Mouse (Mus musculus) MEL (cell line): ENCODE results near the gene Rad51b. TPM values are rescaled to one million over a fixed set of nuclear protein-coding genes. Genes with fewer than 3 reads are reported as not detected.
A peak's percentile ranks its signal among the peaks of the same experiment; 100 is the strongest.

Experiments used
- DNase-seq: peaks from one replicate; pipeline ENCODE4 v3.0.0; 2011; ENCODE audit warnings: low read depth, low spot score
- H3K27ac ChIP-seq: 2 replicates; pipeline ENCODE4 v1.5.1; 2012; ENCODE audit warnings: low read depth, mild to moderate bottlenecking, control low read depth, low read length, moderate library complexity; ENCODE audit not compliant: control insufficient read depth
- H3K27me3 ChIP-seq, 2 experiments: fragments of 150-350 bp in 1 of 2; sonication (generic) in 1 of 2; 2 replicates each; pipeline ENCODE4 v1.6.1; 2012; ENCODE audit warnings: low read length in 2 of 2, mild to moderate bottlenecking in 2 of 2, improper control_type of control experiment in 1 of 2, moderate library complexity in 1 of 2; ENCODE audit not compliant: insufficient read depth in 2 of 2, control insufficient read depth in 1 of 2
- H3K36me3 ChIP-seq, 2 experiments: 2 replicates each; pipeline ENCODE4 v1.6.1; 2012 to 2014; ENCODE audit warnings: low read length in 2 of 2, improper control_type of control experiment in 1 of 2, inconsistent platforms in 1 of 2, mild to moderate bottlenecking in 1 of 2; ENCODE audit not compliant: insufficient read depth in 2 of 2, control insufficient read depth in 1 of 2
- H3K4me1 ChIP-seq, 2 experiments: fragments of 150-350 bp in 1 of 2; sonication (generic) in 1 of 2; 2 replicates each; pipeline ENCODE4 v1.6.1; 2012; ENCODE audit warnings: low read length in 2 of 2, improper control_type of control experiment in 1 of 2, mild to moderate bottlenecking in 1 of 2; ENCODE audit not compliant: insufficient read depth in 2 of 2, control insufficient read depth in 1 of 2
- H3K4me3 ChIP-seq, 2 experiments: fragments of 150-350 bp in 1 of 2; sonication (generic) in 1 of 2; 2 replicates each; pipeline ENCODE4 v1.5.1; 2012; ENCODE audit warnings: low read depth in 2 of 2, low read length in 2 of 2, mild to moderate bottlenecking in 2 of 2, moderate library complexity in 2 of 2, control low read depth in 1 of 2, improper control_type of control experiment in 1 of 2; ENCODE audit not compliant: control insufficient read depth in 1 of 2, insufficient read depth in 1 of 2
- H3K79me2 ChIP-seq: 2 replicates; pipeline ENCODE4 v1.6.1; 2012; ENCODE audit warnings: mild to moderate bottlenecking, low read length, moderate library complexity; ENCODE audit not compliant: control insufficient read depth, poor library complexity, insufficient read depth
- H3K9ac ChIP-seq: 2 replicates; pipeline ENCODE4 v1.6.1; 2012; ENCODE audit warnings: low read depth, mild to moderate bottlenecking, control low read depth, low read length, moderate library complexity; ENCODE audit not compliant: control insufficient read depth, poor library complexity, severe bottlenecking
- H3K9me3 ChIP-seq: fragments of 150-350 bp; sonication (generic); replicated peaks from 2 replicates; pipeline ENCODE4 v1.6.1; 2012; ENCODE audit warnings: mild to moderate bottlenecking, low read length, improper control_type of control experiment, moderate library complexity; ENCODE audit not compliant: insufficient read depth
- BHLHE40 ChIP-seq: IDR thresholded peaks from 2 replicates; pipeline ENCODE4 v1.6.1; 2012; ENCODE audit warnings: low read depth, mild to moderate bottlenecking, inconsistent platforms, low read length, improper control_type of control experiment, borderline replicate concordance
- CHD1 ChIP-seq: IDR thresholded peaks from 2 replicates; pipeline ENCODE4 v1.6.1; 2012; ENCODE audit warnings: low read depth, mild to moderate bottlenecking, inconsistent platforms, low read length, improper control_type of control experiment
- CHD2 ChIP-seq: IDR thresholded peaks from 2 replicates; pipeline ENCODE4 v1.6.1; 2011; ENCODE audit warnings: low read length, improper control_type of control experiment
- CTCF ChIP-seq, 3 experiments: IDR thresholded peaks in 2 of 3; conservative IDR thresholded peaks in 1 of 3; 2 replicates each; pipeline ENCODE4 v1.5.1; 2011 to 2012; ENCODE audit warnings: low read length in 3 of 3, low read depth in 2 of 3, mild to moderate bottlenecking in 2 of 3, improper control_type of control experiment in 1 of 3, inconsistent platforms in 1 of 3, mixed read lengths in 1 of 3, moderate library complexity in 1 of 3; ENCODE audit not compliant: control insufficient read depth in 1 of 3, insufficient read depth in 1 of 3, poor library complexity in 1 of 3, severe bottlenecking in 1 of 3
- E2F4 ChIP-seq: IDR thresholded peaks from 2 replicates; pipeline ENCODE4 v1.6.1; 2011; ENCODE audit warnings: low read depth, low read length, improper control_type of control experiment, borderline replicate concordance
- ELF1 ChIP-seq: IDR thresholded peaks from 2 replicates; pipeline ENCODE4 v1.6.1; 2014; ENCODE audit warnings: low read depth, mild to moderate bottlenecking, inconsistent platforms, low read length, improper control_type of control experiment, moderate library complexity
- EP300 ChIP-seq, 2 experiments: IDR thresholded peaks; 2 replicates each; pipeline ENCODE4 v1.6.1; 2011; ENCODE audit warnings: improper control_type of control experiment in 2 of 2, low read length in 2 of 2, low read depth in 1 of 2, mild to moderate bottlenecking in 1 of 2
- ETS1 ChIP-seq: IDR thresholded peaks from 2 replicates; pipeline ENCODE4 v1.6.1; 2012; ENCODE audit warnings: low read depth, mild to moderate bottlenecking, inconsistent platforms, low read length, improper control_type of control experiment, moderate library complexity
- GABPA ChIP-seq: IDR thresholded peaks from 2 replicates; pipeline ENCODE4 v1.6.1; 2012; ENCODE audit warnings: low read depth, mild to moderate bottlenecking, inconsistent platforms, low read length, improper control_type of control experiment, moderate library complexity
- GATA1 ChIP-seq: IDR thresholded peaks from 2 replicates; pipeline ENCODE4 v1.6.1; 2011; ENCODE audit warnings: low read depth, low read length, improper control_type of control experiment
- HCFC1 ChIP-seq: IDR thresholded peaks from 2 replicates; pipeline ENCODE4 v1.6.1; 2012; ENCODE audit warnings: low read depth, mild to moderate bottlenecking, inconsistent platforms, low read length, improper control_type of control experiment, moderate library complexity
- JUND ChIP-seq: IDR thresholded peaks from 2 replicates; pipeline ENCODE4 v1.6.1; 2011; ENCODE audit warnings: low read depth, mild to moderate bottlenecking, improper control_type of control experiment, low read length
- KAT2A ChIP-seq: conservative IDR thresholded peaks from 2 replicates; pipeline ENCODE4 v1.6.1; 2012; ENCODE audit warnings: low read depth, low read length, improper control_type of control experiment, inconsistent platforms
- MAFK ChIP-seq: IDR thresholded peaks from 2 replicates; pipeline ENCODE4 v1.6.1; 2011; ENCODE audit warnings: low read depth, mild to moderate bottlenecking, low read length, improper control_type of control experiment, borderline replicate concordance
- MAX ChIP-seq: IDR thresholded peaks from 2 replicates; pipeline ENCODE4 v1.6.1; 2011; ENCODE audit warnings: low read length, improper control_type of control experiment
- MAZ ChIP-seq: IDR thresholded peaks from 2 replicates; pipeline ENCODE4 v1.6.1; 2012; ENCODE audit warnings: low read depth, mild to moderate bottlenecking, inconsistent platforms, low read length, improper control_type of control experiment
- MEF2A ChIP-seq: IDR thresholded peaks from 2 replicates; pipeline ENCODE4 v1.6.1; 2014; ENCODE audit warnings: low read depth, mild to moderate bottlenecking, inconsistent platforms, low read length, improper control_type of control experiment; ENCODE audit not compliant: poor library complexity, insufficient replicate concordance, severe bottlenecking; ENCODE audit errors: extremely low read depth
- MXI1 ChIP-seq: IDR thresholded peaks from 2 replicates; pipeline ENCODE4 v1.6.1; 2011; ENCODE audit warnings: mild to moderate bottlenecking, low read depth, low read length, improper control_type of control experiment
- MYB ChIP-seq: IDR thresholded peaks from 2 replicates; pipeline ENCODE4 v1.6.1; 2011; ENCODE audit warnings: mild to moderate bottlenecking, low read depth, low read length, improper control_type of control experiment
- MYC ChIP-seq: IDR thresholded peaks from 2 replicates; pipeline ENCODE4 v1.6.1; 2011; ENCODE audit warnings: low read depth, mild to moderate bottlenecking, low read length, improper control_type of control experiment, moderate library complexity
- NELFE ChIP-seq: IDR thresholded peaks from 2 replicates; pipeline ENCODE4 v1.6.1; 2011; ENCODE audit warnings: low read depth, low read length, improper control_type of control experiment
- NRF1 ChIP-seq: IDR thresholded peaks from 2 replicates; pipeline ENCODE4 v1.6.1; 2014; ENCODE audit warnings: low read depth, mild to moderate bottlenecking, inconsistent platforms, low read length, improper control_type of control experiment, moderate library complexity; ENCODE audit not compliant: poor library complexity, insufficient read depth, severe bottlenecking
- POLR2A ChIP-seq, 2 experiments: IDR thresholded peaks; 2 replicates each; pipeline ENCODE4 v1.6.1; 2011 to 2012; ENCODE audit warnings: low read length in 2 of 2, mild to moderate bottlenecking in 2 of 2, control low read depth in 1 of 2, improper control_type of control experiment in 1 of 2, low read depth in 1 of 2, moderate library complexity in 1 of 2; ENCODE audit not compliant: control insufficient read depth in 1 of 2, insufficient read depth in 1 of 2, poor library complexity in 1 of 2
- POLR2AphosphoS2 ChIP-seq: IDR thresholded peaks from 2 replicates; pipeline ENCODE4 v1.6.1; 2011; ENCODE audit warnings: low read length, improper control_type of control experiment
- POLR2AphosphoS5 ChIP-seq: IDR thresholded peaks from 2 replicates; pipeline ENCODE4 v1.6.1; 2012; ENCODE audit warnings: low read depth, borderline replicate concordance, mild to moderate bottlenecking, inconsistent platforms, low read length, moderate library complexity, mixed read lengths
- RCOR1 ChIP-seq: IDR thresholded peaks from 2 replicates; pipeline ENCODE4 v1.6.1; 2012; ENCODE audit warnings: low read depth, mild to moderate bottlenecking, inconsistent platforms, low read length, improper control_type of control experiment
- SIN3A ChIP-seq: IDR thresholded peaks from 2 replicates; pipeline ENCODE4 v1.6.1; 2012; ENCODE audit warnings: low read length, improper control_type of control experiment, inconsistent platforms
- SMC3 ChIP-seq: IDR thresholded peaks from 2 replicates; pipeline ENCODE4 v1.6.1; 2011; ENCODE audit warnings: low read depth, low read length, improper control_type of control experiment
- TAL1 ChIP-seq: IDR thresholded peaks from 2 replicates; pipeline ENCODE4 v1.6.1; 2012; ENCODE audit warnings: mild to moderate bottlenecking, inconsistent platforms, low read length, moderate library complexity, mixed read lengths
- TBP ChIP-seq: IDR thresholded peaks from 2 replicates; pipeline ENCODE4 v1.8.0; 2011; ENCODE audit warnings: low read depth, low read length, improper control_type of control experiment
- TCF12 ChIP-seq: IDR thresholded peaks from 2 replicates; pipeline ENCODE4 v1.6.1; 2014; ENCODE audit warnings: low read depth, mild to moderate bottlenecking, inconsistent platforms, low read length, improper control_type of control experiment, moderate library complexity
- UBTF ChIP-seq: IDR thresholded peaks from 2 replicates; pipeline ENCODE4 v1.6.1; 2012; ENCODE audit warnings: low read depth, mild to moderate bottlenecking, inconsistent platforms, low read length, improper control_type of control experiment, moderate library complexity, borderline replicate concordance; ENCODE audit not compliant: insufficient read depth
- USF1 ChIP-seq: IDR thresholded peaks from 2 replicates; pipeline ENCODE4 v1.6.1; 2014; ENCODE audit warnings: low read depth, mild to moderate bottlenecking, inconsistent platforms, low read length, improper control_type of control experiment, moderate library complexity
- USF2 ChIP-seq, 2 experiments: IDR thresholded peaks; 2 replicates each; pipeline ENCODE4 v1.6.1; 2011 to 2012; ENCODE audit warnings: improper control_type of control experiment in 2 of 2, low read length in 2 of 2, borderline replicate concordance in 1 of 2, inconsistent platforms in 1 of 2, low read depth in 1 of 2, mild to moderate bottlenecking in 1 of 2; ENCODE audit not compliant: insufficient read depth in 1 of 2
- ZC3H11A ChIP-seq: IDR thresholded peaks from 2 replicates; pipeline ENCODE4 v1.6.1; 2012; ENCODE audit warnings: low read depth, mild to moderate bottlenecking, inconsistent platforms, low read length, improper control_type of control experiment
- ZKSCAN1 ChIP-seq: IDR thresholded peaks from 2 replicates; pipeline ENCODE4 v1.6.1; 2012; ENCODE audit warnings: low read depth, mild to moderate bottlenecking, inconsistent platforms, low read length, improper control_type of control experiment, moderate library complexity
- ZMIZ1 ChIP-seq: IDR thresholded peaks from 2 replicates; pipeline ENCODE4 v1.6.1; 2012; ENCODE audit warnings: low read depth, mild to moderate bottlenecking, inconsistent platforms, low read length, improper control_type of control experiment, moderate library complexity
- ZNF384 ChIP-seq: IDR thresholded peaks from 2 replicates; pipeline ENCODE4 v1.6.1; 2012; ENCODE audit warnings: low read depth, mild to moderate bottlenecking, inconsistent platforms, low read length, improper control_type of control experiment
- polyA plus RNA-seq, 2 experiments: library from polyadenylated mRNA; stranded (reverse) in 1 of 2; unstranded in 1 of 2; fragments of >175 nt in 1 of 2; fragments of >200 nt in 1 of 2; gene quantifications; 2 replicates each; pipeline versions ENCODE4 v1.2.1 to v1.2.4; 2012; ENCODE audit warnings: low replicate concordance in 2 of 2, low read depth in 1 of 2; ENCODE audit not compliant: insufficient read length in 2 of 2, insufficient read depth in 1 of 2, missing spikeins in 1 of 2
- total RNA-seq: library from RNA; depleted of rRNA; stranded (reverse); fragments of 300-350 nt; gene quantifications from 2 replicates; pipeline ENCODE4 v1.2.3, GENCODE M21; 2012

Gene Rad51b
- total and polyA plus RNA-seq, 3 experiments, result 3.6 to 5.7 TPM; not detected in 1

- Histone ChIP-seq H3K79me2 (no peaks in the 10 kb centered on the region), H3K27me3 (no peaks in the 10 kb centered on the region), H3K9ac (no peak overlapping the region), H3K27ac (no peak overlapping the region), H3K4me3 (no peak overlapping the region), H3K9me3 (no peaks in the 10 kb centered on the region), H3K4me1 (peaks cover 2 to 4% of the 10 kb centered on the region in 2 experiments; a peak in 2 of 4 replicates), H3K36me3 (peaks cover 0 to 5% of the 10 kb centered on the region in 2 experiments; a peak in 2 of 4 replicates)
- peak; percentile 53 for DNase-seq
- TF ChIP-seq SIN3A (0 out of 2 replicates have a peak, but pooled peaks have one; percentile 17), BHLHE40 (no peak), ZNF384 (no peak), POLR2AphosphoS5 (no peak), TAL1 (no peak), USF2 (IDR thresholded peaks at IDR 0.05; ENCODE audit: borderline replicate concordance in 1 of 2, insufficient read depth in 1 of 2, low read depth in 1 of 2, low read length in 2 of 2) (no peak), MXI1 (peak; percentile 25; the same call in 1 of the 2 replicates), RCOR1 (peak; percentile 62; the same call in 1 of the 2 replicates), JUND (no peak), TCF12 (no peak), SMC3 (no peak), POLR2AphosphoS2 (no peak), MAFK (no peak), CTCF (IDR thresholded peaks at IDR 0.05 in 2 of 3, conservative IDR thresholded peaks at IDR 0.05 in 1 of 3; ENCODE audit: control insufficient read depth in 1 of 3, insufficient read depth in 1 of 3, low read depth in 2 of 3, low read length in 3 of 3, poor library complexity in 1 of 3, severe bottlenecking in 1 of 3) (no peak), E2F4 (no peak), TBP (no peak), POLR2A (IDR thresholded peaks at IDR 0.05; ENCODE audit: control insufficient read depth in 1 of 2, insufficient read depth in 1 of 2, low read depth in 1 of 2, low read length in 2 of 2, poor library complexity in 1 of 2) (no peak), ZC3H11A (no peak), HCFC1 (no peak), ZMIZ1 (no peak), MYC (no peak), KAT2A (no peak), USF1 (no peak), ETS1 (0 out of 2 replicates have a peak, but pooled peaks have one; percentile 25), GATA1 (peak; percentile 65), MEF2A (no peak), MAX (0 out of 2 replicates have a peak, but pooled peaks have one; percentile 35), GABPA (no peak), MYB (no peak), ZKSCAN1 (no peak), CHD2 (no peak), MAZ (no peak), CHD1 (no peak), ELF1 (peak; percentile 56), NELFE (no peak), EP300 (IDR thresholded peaks at IDR 0.05; ENCODE audit: low read depth in 1 of 2, low read length in 2 of 2) (peak; percentile 24 to 46; a peak in 1 of 4 replicates), NRF1 (no peak), UBTF (no peak)
These were observed 427.8 kb downstream of the Rad51b start for GRCm38 (mm10) chr12:79724875-79725274.
